Mouse (Mus musculus): ENCODE results near the gene Dmd. TPM values are rescaled to one million over a fixed set of nuclear protein-coding genes. Genes with fewer than 3 reads are reported as not detected.
A peak's percentile ranks its signal among the peaks of the same experiment; 100 is the strongest.

The Dmd gene
- polyA plus RNA-seq, 1 experiment from 2014 or later: 21.4 TPM

- peak; percentile 89 for ATAC-seq (ENCODE audit: insufficient read depth, low FRiP score, low TSS enrichment)
- Histone ChIP-seq H3K4me1 (ENCODE audit: control insufficient read depth, insufficient read depth, low read length) (no peaks in the 10 kb centered on the region), H3K27me3 (ENCODE audit: control insufficient read depth, insufficient read depth, low read length) (no peaks in the 10 kb centered on the region), H3K4me3 (ENCODE audit: low read depth, low read length) (no peak overlapping the region), H3K9ac (ENCODE audit: low read length) (no peak overlapping the region), H3K9me3 (ENCODE audit: control insufficient read depth, low read length) (no peaks in the 10 kb centered on the region), H3K36me3 (ENCODE audit: control insufficient read depth, insufficient read depth, low read length) (no peaks in the 10 kb centered on the region), H3K27ac (ENCODE audit: low read depth, low read length) (no peak overlapping the region), H3K4me2 (ENCODE audit: low read depth) (no peak overlapping the region)
- WGBS: 6% methylated on average over 3 of the region's 3 CpGs
- peak; percentile 73 for DNase-seq (ENCODE audit: low spot score)
Measured at GRCm38 (mm10) chrX:84860012-84860647, 1911.5 kb downstream of the Dmd start.

- ATAC-seq (ENCODE audit: insufficient read depth, low FRiP score, low TSS enrichment) (no peak), DNase-seq (ENCODE audit: low spot score) (no peak)
- Histone ChIP-seq H3K4me3 (ENCODE audit: low read depth, low read length) (no peak overlapping the region), H3K36me3 (ENCODE audit: control insufficient read depth, insufficient read depth, low read length) (no peaks in the 10 kb centered on the region), H3K4me2 (ENCODE audit: low read depth) (no peak overlapping the region), H3K9me3 (ENCODE audit: control insufficient read depth, low read length) (no peaks in the 10 kb centered on the region), H3K27ac (ENCODE audit: low read depth, low read length) (no peak overlapping the region), H3K4me1 (ENCODE audit: control insufficient read depth, insufficient read depth, low read length) (no peaks in the 10 kb centered on the region), H3K9ac (ENCODE audit: low read length) (no peak overlapping the region), H3K27me3 (ENCODE audit: control insufficient read depth, insufficient read depth, low read length) (no peaks in the 10 kb centered on the region)
- WGBS: 66% methylated on average over 4 of the region's 4 CpGs
Measured at GRCm38 (mm10) chrX:84873090-84873489, 1924.4 kb downstream of the Dmd start.

DNA sequence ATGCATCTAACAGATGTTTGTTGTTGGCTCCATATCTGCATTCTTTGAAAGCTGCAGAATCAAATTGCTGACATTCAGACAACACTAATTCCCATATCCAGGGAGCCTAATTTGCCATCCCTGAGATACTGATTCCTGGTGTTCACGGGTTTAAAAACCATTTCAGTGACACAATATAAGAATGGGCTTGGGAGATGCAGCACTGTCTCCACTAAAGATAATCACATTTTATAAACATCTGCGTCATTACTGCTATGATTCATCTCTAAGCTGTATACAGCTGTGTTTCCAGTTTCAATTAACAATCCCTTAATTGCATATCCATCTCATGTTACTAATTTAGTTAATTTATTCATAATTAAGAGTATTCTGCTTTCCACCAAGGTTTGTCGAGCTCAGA is 1929.5 kb downstream of the Dmd start:
- no peaks in the 10 kb centered on the region for H3K9me3 ChIP-seq (ENCODE audit: control insufficient read depth, low read length)
- H3K4me1 ChIP-seq (ENCODE audit: control insufficient read depth, insufficient read depth, low read length): no peaks in the 10 kb centered on the region
- no peak overlapping the region for H3K4me2 ChIP-seq (ENCODE audit: low read depth)
- H3K9ac ChIP-seq (ENCODE audit: low read length): no peak overlapping the region
- WGBS: 70% methylated on average over 3 of the region's 3 CpGs
- no peak overlapping the region for H3K27ac ChIP-seq (ENCODE audit: low read depth, low read length)
- H3K36me3 ChIP-seq (ENCODE audit: control insufficient read depth, insufficient read depth, low read length): no peaks in the 10 kb centered on the region
- H3K27me3 ChIP-seq (ENCODE audit: control insufficient read depth, insufficient read depth, low read length): no peaks in the 10 kb centered on the region
- H3K4me3 ChIP-seq (ENCODE audit: low read depth, low read length): no peak overlapping the region
- DNase-seq (ENCODE audit: low spot score) (no peak), ATAC-seq (ENCODE audit: insufficient read depth, low FRiP score, low TSS enrichment) (no peak)

DNA sequence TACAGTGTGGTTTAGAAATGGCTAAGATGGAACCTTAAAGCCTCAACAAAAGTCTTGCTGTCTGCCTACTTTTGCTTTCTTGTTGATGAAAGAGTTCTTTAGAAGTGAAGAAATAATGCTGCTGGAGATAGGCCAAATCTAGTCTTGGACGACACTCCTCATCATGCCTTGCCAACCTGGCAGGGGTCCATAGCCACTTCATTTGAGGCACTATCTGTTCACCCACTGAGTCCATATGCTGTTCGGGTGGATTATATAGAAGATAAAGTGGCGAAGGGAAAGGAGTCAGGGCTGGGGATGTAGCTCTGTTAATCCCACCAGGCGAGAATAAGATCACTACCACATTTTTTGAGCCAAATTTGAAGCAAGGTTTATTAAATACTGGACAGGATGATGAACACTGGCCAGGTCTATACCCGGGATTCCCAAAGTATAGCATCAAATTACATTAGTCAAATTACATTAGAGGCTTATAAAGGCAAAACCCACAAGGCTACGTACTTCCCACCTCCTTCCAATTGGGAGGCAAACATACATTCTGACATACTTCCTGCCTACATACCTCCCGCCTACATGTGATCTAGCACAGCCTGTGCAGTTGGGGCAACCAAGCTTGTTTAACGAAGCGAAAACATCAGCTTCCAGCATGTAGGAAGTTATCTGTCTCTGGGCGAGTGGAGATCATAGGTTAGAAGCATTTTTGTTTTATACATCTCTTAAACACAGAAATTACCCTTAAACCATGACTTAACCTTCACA is 1984.2 kb downstream of the Dmd start:
- no peaks in the 10 kb centered on the region for H3K36me3 ChIP-seq (ENCODE audit: control insufficient read depth, insufficient read depth, low read length)
- H3K9me3 ChIP-seq (ENCODE audit: control insufficient read depth, low read length): no peaks in the 10 kb centered on the region
- no peak overlapping the region for H3K27ac ChIP-seq (ENCODE audit: low read depth, low read length)
- no peak overlapping the region for H3K4me3 ChIP-seq (ENCODE audit: low read depth, low read length)
- no peak overlapping the region for H3K4me2 ChIP-seq (ENCODE audit: low read depth)
- 85% methylated on average over 10 of the region's 10 CpGs for WGBS
- no peak for ATAC-seq (ENCODE audit: insufficient read depth, low FRiP score, low TSS enrichment)
- H3K9ac ChIP-seq (ENCODE audit: low read length): no peak overlapping the region
- H3K4me1 ChIP-seq (ENCODE audit: control insufficient read depth, insufficient read depth, low read length): no peaks in the 10 kb centered on the region
- no peaks in the 10 kb centered on the region for H3K27me3 ChIP-seq (ENCODE audit: control insufficient read depth, insufficient read depth, low read length)
- no peak for DNase-seq (ENCODE audit: low spot score)

DNA sequence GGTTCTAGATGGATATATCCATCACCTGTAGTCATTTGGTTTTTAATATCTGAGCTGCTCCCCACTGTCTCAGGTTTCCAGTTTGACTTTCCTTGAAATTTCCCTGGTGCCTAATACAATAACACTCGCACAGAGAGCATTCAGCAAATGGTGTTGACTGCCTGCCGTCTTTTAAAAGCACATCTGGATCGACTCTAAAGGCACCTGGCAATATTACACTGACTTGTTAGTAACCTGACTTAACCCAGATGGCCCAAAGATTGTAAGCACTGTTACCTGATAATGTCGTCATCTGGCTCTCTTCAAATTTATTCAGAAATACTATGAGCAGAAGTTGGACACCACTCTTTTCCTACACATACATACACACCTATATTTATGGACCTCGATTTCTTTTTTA is 2011.9 kb downstream of the Dmd start:
- Histone ChIP-seq H3K9ac (ENCODE audit: low read length) (no peak overlapping the region), H3K36me3 (ENCODE audit: control insufficient read depth, insufficient read depth, low read length) (no peaks in the 10 kb centered on the region), H3K4me1 (ENCODE audit: control insufficient read depth, insufficient read depth, low read length) (no peaks in the 10 kb centered on the region), H3K9me3 (ENCODE audit: control insufficient read depth, low read length) (no peaks in the 10 kb centered on the region), H3K27me3 (ENCODE audit: control insufficient read depth, insufficient read depth, low read length) (no peaks in the 10 kb centered on the region), H3K4me2 (ENCODE audit: low read depth) (no peak overlapping the region), H3K4me3 (ENCODE audit: low read depth, low read length) (no peak overlapping the region), H3K27ac (ENCODE audit: low read depth, low read length) (no peak overlapping the region)
- DNase-seq (ENCODE audit: low spot score) (no peak), ATAC-seq (ENCODE audit: insufficient read depth, low FRiP score, low TSS enrichment) (no peak)
- 70% methylated on average over 5 of the region's 5 CpGs for WGBS

- H3K4me3 ChIP-seq (ENCODE audit: low read depth, low read length): no peak overlapping the region
- 64% methylated on average over 6 of the region's 6 CpGs for WGBS
- no peak overlapping the region for H3K9ac ChIP-seq (ENCODE audit: low read length)
- no peak overlapping the region for H3K4me2 ChIP-seq (ENCODE audit: low read depth)
- ATAC-seq (ENCODE audit: insufficient read depth, low FRiP score, low TSS enrichment) (no peak), DNase-seq (ENCODE audit: low spot score) (no peak)
- H3K27me3 ChIP-seq (ENCODE audit: control insufficient read depth, insufficient read depth, low read length): no peaks in the 10 kb centered on the region
- no peaks in the 10 kb centered on the region for H3K9me3 ChIP-seq (ENCODE audit: control insufficient read depth, low read length)
- H3K27ac ChIP-seq (ENCODE audit: low read depth, low read length): no peak overlapping the region
- H3K4me1 ChIP-seq (ENCODE audit: control insufficient read depth, insufficient read depth, low read length): no peaks in the 10 kb centered on the region
- H3K36me3 ChIP-seq (ENCODE audit: control insufficient read depth, insufficient read depth, low read length): no peaks in the 10 kb centered on the region
Measured at GRCm38 (mm10) chrX:84960972-84961371, 2012.3 kb downstream of the Dmd start.

DNA sequence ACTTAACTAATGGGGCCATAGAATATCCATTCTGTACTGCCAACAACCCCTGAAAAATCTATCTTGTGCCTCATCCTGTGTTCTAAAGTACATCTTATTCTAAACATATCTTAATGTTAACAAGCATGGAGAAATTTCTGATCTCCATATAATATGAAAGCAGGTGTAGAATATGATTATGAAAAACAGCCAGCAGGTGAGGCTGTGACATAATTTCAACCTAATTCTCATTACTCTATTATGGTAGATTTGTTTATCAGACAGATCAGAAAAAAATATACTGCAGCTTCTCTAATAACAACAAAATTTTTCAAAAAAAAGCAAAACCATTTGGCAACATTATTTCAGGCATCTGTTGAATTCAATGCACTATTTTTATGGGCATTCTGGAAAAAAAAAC is 2059.6 kb downstream of the Dmd start:
- no peak for ATAC-seq (ENCODE audit: insufficient read depth, low FRiP score, low TSS enrichment)
- no peaks in the 10 kb centered on the region for H3K27me3 ChIP-seq (ENCODE audit: control insufficient read depth, insufficient read depth, low read length)
- no peaks in the 10 kb centered on the region for H3K9me3 ChIP-seq (ENCODE audit: control insufficient read depth, low read length)

DNA sequence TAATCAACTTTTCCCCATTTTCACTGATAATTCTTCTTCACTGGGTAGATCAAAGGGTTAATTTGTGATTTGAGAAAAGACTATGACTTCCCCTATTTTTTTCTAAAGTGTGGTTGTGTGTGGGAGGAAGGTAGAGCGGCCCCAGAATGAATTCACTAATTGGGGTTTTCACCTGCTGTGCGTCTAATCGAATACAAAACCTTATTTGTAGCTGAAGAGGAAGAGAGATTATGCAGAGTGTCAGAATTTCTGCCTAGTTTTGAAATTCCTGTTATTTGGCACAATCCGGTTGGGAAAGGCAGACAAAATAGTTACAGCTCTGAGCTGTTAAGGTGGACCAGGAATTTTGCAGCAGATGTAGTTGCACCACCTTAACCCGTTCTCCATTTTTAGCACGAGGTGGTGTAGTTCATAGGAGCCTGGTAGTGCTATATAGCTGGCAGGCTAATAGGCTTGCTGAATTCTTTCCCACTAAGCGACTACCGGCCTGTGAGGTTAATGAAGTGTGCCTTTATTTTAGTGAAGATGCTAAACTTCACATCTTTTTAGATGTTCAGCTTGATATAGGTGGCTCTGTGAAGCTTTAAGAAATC is 2092.9 kb downstream of the Dmd start:
- ATAC-seq (ENCODE audit: insufficient read depth, low FRiP score, low TSS enrichment) (no peak), DNase-seq (ENCODE audit: low spot score) (no peak)
- Histone ChIP-seq H3K27ac (ENCODE audit: low read depth, low read length) (no peak overlapping the region), H3K9me3 (ENCODE audit: control insufficient read depth, low read length) (no peaks in the 10 kb centered on the region), H3K27me3 (ENCODE audit: control insufficient read depth, insufficient read depth, low read length) (no peaks in the 10 kb centered on the region), H3K9ac (ENCODE audit: low read length) (no peak overlapping the region), H3K36me3 (ENCODE audit: control insufficient read depth, insufficient read depth, low read length) (no peaks in the 10 kb centered on the region), H3K4me3 (ENCODE audit: low read depth, low read length) (no peak overlapping the region), H3K4me1 (ENCODE audit: control insufficient read depth, insufficient read depth, low read length) (no peaks in the 10 kb centered on the region), H3K4me2 (ENCODE audit: low read depth) (no peak overlapping the region)
- 53% methylated on average over 8 of the region's 8 CpGs for WGBS

More for the DNA sequence above, 2059.6 kb downstream of the Dmd start:
- no peak for DNase-seq (ENCODE audit: low spot score)
- H3K4me2 ChIP-seq (ENCODE audit: low read depth): no peak overlapping the region
- H3K36me3 ChIP-seq (ENCODE audit: control insufficient read depth, insufficient read depth, low read length): no peaks in the 10 kb centered on the region
- H3K27ac ChIP-seq (ENCODE audit: low read depth, low read length): no peak overlapping the region
- H3K4me3 ChIP-seq (ENCODE audit: low read depth, low read length): no peak overlapping the region
- no peaks in the 10 kb centered on the region for H3K4me1 ChIP-seq (ENCODE audit: control insufficient read depth, insufficient read depth, low read length)
- H3K9ac ChIP-seq (ENCODE audit: low read length): no peak overlapping the region

GRCm38 (mm10) chrX:85046631-85047030 is 2098.0 kb downstream of the Dmd start:
- Histone ChIP-seq H3K4me1 (ENCODE audit: control insufficient read depth, insufficient read depth, low read length) (no peaks in the 10 kb centered on the region), H3K9ac (ENCODE audit: low read length) (no peak overlapping the region), H3K4me2 (ENCODE audit: low read depth) (no peak overlapping the region), H3K4me3 (ENCODE audit: low read depth, low read length) (no peak overlapping the region), H3K9me3 (ENCODE audit: control insufficient read depth, low read length) (no peaks in the 10 kb centered on the region), H3K36me3 (ENCODE audit: control insufficient read depth, insufficient read depth, low read length) (no peaks in the 10 kb centered on the region), H3K27ac (ENCODE audit: low read depth, low read length) (no peak overlapping the region), H3K27me3 (ENCODE audit: control insufficient read depth, insufficient read depth, low read length) (no peaks in the 10 kb centered on the region)
- ATAC-seq (ENCODE audit: insufficient read depth, low FRiP score, low TSS enrichment): no peak
- no peak for DNase-seq (ENCODE audit: low spot score)
- WGBS: 90% methylated on average over 9 of the region's 9 CpGs
